Mouse (Mus musculus) lung, embryonic 14.5 days (tissue): ENCODE data around the gene Gskip. TPM values are rescaled to one million over a fixed set of nuclear protein-coding genes. Genes with fewer than 3 reads are reported as not detected.

Source experiments
- ATAC-seq: fragments of 200-750 bp; cut with Nextera tagmentation; 2 replicates; pipeline ENCODE4 v1.8.0; 2017; ENCODE audit warnings: mild to moderate bottlenecking, moderate TSS enrichment, moderate library complexity; ENCODE audit not compliant: insufficient read depth
- DNase-seq: peaks from one replicate; pipeline ENCODE4 v3.0.0-alpha.2; 2015
- H3K27ac ChIP-seq: fragments of 300-500 bp; sonication (generic); 2 replicates; pipeline ENCODE4 v1.5.1; 2014; ENCODE audit warnings: low read depth, mild to moderate bottlenecking, moderate library complexity
- H3K27me3 ChIP-seq: fragments of 300-500 bp; sonication (generic); 2 replicates; pipeline ENCODE4 v1.6.1; 2014; ENCODE audit warnings: low read length, control low read depth; ENCODE audit not compliant: insufficient read depth
- H3K36me3 ChIP-seq: fragments of 300-500 bp; sonication (generic); 2 replicates; pipeline ENCODE4 v1.6.1; 2014; ENCODE audit warnings: control low read depth; ENCODE audit not compliant: insufficient read depth
- H3K4me1 ChIP-seq: fragments of 300-500 bp; sonication (generic); 2 replicates; pipeline ENCODE4 v1.6.1; 2014; ENCODE audit warnings: antibody characterized with exemption, control low read depth; ENCODE audit not compliant: insufficient read depth
- H3K4me2 ChIP-seq: fragments of 300-500 bp; sonication (generic); 2 replicates; pipeline ENCODE4 v1.6.1; 2014; ENCODE audit warnings: mild to moderate bottlenecking
- H3K4me3 ChIP-seq: fragments of 300-500 bp; sonication (generic); 2 replicates; pipeline ENCODE4 v1.5.1; 2014; ENCODE audit warnings: low read depth, low read length
- H3K9ac ChIP-seq: fragments of 300-500 bp; sonication (generic); 2 replicates; pipeline ENCODE4 v1.6.1; 2014
- H3K9me3 ChIP-seq: fragments of 300-500 bp; sonication (generic); 2 replicates; pipeline ENCODE4 v1.6.1; 2016; ENCODE audit warnings: low read depth, low read length, control low read depth
- CTCF ChIP-seq: IDR thresholded peaks from 2 replicates; pipeline ENCODE4 v1.5.1; 2016; ENCODE audit warnings: antibody characterized with exemption, low read depth
- WGBS: fragments of 180-500 bp; shearing (Covaris S2); extraction: QIAGEN DNeasy Blood & Tissue Kit; methylation state at CpG from one replicate; pipeline ENCODE4 v1.1.7; 2014; 5-methylcytosine and 5-hydroxymethylcytosine counted together
- polyA plus RNA-seq: library from polyadenylated mRNA; unstranded; fragments of >200 nt; fragmentation: Nextera tagmentation; extraction: Ambion mirVana; gene quantifications from 2 replicates; pipeline ENCODE4 v1.2.1, GENCODE M21; 2014

Gskip gene
- polyA plus RNA-seq, 1 experiment from 2014 or later: 30.6 TPM

GRCm38 (mm10) chr12:105735226-105735888 is 50.7 kb downstream of the Gskip start:
- Histone ChIP-seq H3K9me3 (no peaks in the 10 kb centered on the region), H3K9ac (no peak overlapping the region), H3K27ac (no peak overlapping the region), H3K4me1 (no peaks in the 10 kb centered on the region), H3K27me3 (no peaks in the 10 kb centered on the region), H3K4me2 (no peak overlapping the region), H3K36me3 (no peaks in the 10 kb centered on the region), H3K4me3 (no peak overlapping the region)
- no peak for DNase-seq
- no peak for TF ChIP-seq CTCF
- WGBS: 63% methylated on average over 7 of the region's 7 CpGs
- ATAC-seq: no peak

GRCm38 (mm10) chr12:105735889-105736251 is 51.2 kb downstream of the Gskip start:
- WGBS: 70% methylated on average over 6 of the region's 6 CpGs
- H3K4me2 ChIP-seq: no peak overlapping the region
- no peaks in the 10 kb centered on the region for H3K27me3 ChIP-seq
- H3K27ac ChIP-seq: no peak overlapping the region
- no peak for TF ChIP-seq CTCF
- no peaks in the 10 kb centered on the region for H3K36me3 ChIP-seq
- no peak overlapping the region for H3K4me3 ChIP-seq
- no peak for ATAC-seq
- no peaks in the 10 kb centered on the region for H3K4me1 ChIP-seq
- no peak for DNase-seq
- no peaks in the 10 kb centered on the region for H3K9me3 ChIP-seq
- H3K9ac ChIP-seq: no peak overlapping the region

GRCm38 (mm10) chr12:105738316-105739096 is 53.9 kb downstream of the Gskip start:
- no peak overlapping the region for H3K4me2 ChIP-seq
- no peak for DNase-seq
- ATAC-seq: no peak
- H3K4me1 ChIP-seq: no peaks in the 10 kb centered on the region
- WGBS: 70% methylated on average over 15 of the region's 15 CpGs
- H3K9ac ChIP-seq: no peak overlapping the region
- no peaks in the 10 kb centered on the region for H3K27me3 ChIP-seq
- H3K36me3 ChIP-seq: no peaks in the 10 kb centered on the region
- TF ChIP-seq CTCF: no peak
- H3K4me3 ChIP-seq: no peak overlapping the region
- H3K9me3 ChIP-seq: no peaks in the 10 kb centered on the region
- H3K27ac ChIP-seq: no peak overlapping the region

DNA sequence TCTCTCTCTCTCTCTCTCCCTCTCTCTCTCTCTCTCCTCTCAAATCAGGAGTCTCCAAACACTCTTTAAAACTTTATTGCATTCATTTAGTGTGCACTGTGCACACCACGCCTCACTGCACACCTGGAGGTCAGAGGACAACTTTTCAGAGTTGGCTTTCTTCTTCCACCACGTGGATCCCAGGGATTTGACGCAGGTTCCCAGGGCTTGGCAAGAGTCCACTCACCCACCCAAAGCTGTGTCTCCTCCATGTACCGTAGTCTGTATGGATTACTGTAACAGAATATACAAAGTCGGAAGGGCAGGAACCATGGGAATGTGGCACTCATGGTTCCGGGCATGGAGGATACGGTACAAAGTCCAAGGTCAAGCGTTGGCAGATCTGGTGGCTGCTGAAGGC is 55.0 kb downstream of the Gskip start:
- H3K27me3 ChIP-seq: no peaks in the 10 kb centered on the region
- no peak overlapping the region for H3K4me2 ChIP-seq
- H3K4me3 ChIP-seq: no peak overlapping the region
- no peaks in the 10 kb centered on the region for H3K4me1 ChIP-seq
- no peak overlapping the region for H3K9ac ChIP-seq
- H3K36me3 ChIP-seq: no peaks in the 10 kb centered on the region
- no peak overlapping the region for H3K27ac ChIP-seq
- ATAC-seq: no peak
- H3K9me3 ChIP-seq: no peaks in the 10 kb centered on the region
- no peak for DNase-seq
- no peak for TF ChIP-seq CTCF
- 67% methylated on average over 8 of the region's 8 CpGs for WGBS

DNA sequence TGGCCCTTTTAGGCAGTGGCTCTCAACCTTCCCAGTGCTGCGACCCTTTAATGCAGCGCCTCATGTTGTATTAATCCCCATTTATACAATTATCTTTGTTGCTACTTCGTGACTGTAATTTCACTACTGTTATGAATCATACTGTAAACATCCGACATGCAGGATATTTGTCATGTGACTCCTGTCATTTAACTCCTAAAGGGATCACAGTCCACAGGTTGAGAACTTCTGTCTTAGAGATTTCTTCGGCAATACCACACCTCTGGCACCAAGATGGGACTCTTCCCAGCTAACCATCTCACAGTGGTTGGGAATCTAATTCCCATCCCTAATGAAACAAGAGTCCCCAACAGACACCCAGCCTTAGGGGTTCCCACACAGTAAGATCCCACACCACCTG is 63.5 kb downstream of the Gskip start:
- Histone ChIP-seq H3K9me3 (no peaks in the 10 kb centered on the region), H3K9ac (no peak overlapping the region), H3K27me3 (no peaks in the 10 kb centered on the region), H3K4me3 (no peak overlapping the region), H3K27ac (no peak overlapping the region), H3K4me1 (no peaks in the 10 kb centered on the region), H3K36me3 (no peaks in the 10 kb centered on the region), H3K4me2 (no peak overlapping the region)
- DNase-seq (no peak), ATAC-seq (no peak)
- 64% methylated on average over 5 of the region's 5 CpGs for WGBS
- TF ChIP-seq CTCF: no peak

Other genes with a start within 250 kb of the Gskip start
- 2.3 and 3.0 TPM in 2 replicates for gene D430019H16Rik, start 231.0 kb upstream of the Gskip start, polyA plus RNA-seq
- gene Bdkrb2, start 121.6 kb upstream of the Gskip start, polyA plus RNA-seq: 0.09 and 0.21 TPM in 2 replicates
- not detected in 2 replicates for gene Bdkrb1, start 81.7 kb upstream of the Gskip start, polyA plus RNA-seq
- 17.1 and 17.7 TPM in 2 replicates for gene Atg2b, start 382 bp downstream of the Gskip start, polyA plus RNA-seq
- gene Ak7, start 21.1 kb downstream of the Gskip start, polyA plus RNA-seq: not detected in 2 replicates
- 181 and 185 TPM in 2 replicates for gene Papola, start 99.9 kb downstream of the Gskip start, polyA plus RNA-seq